Mouse (Mus musculus) lung, postnatal 0 days (tissue): ENCODE measurements at regions not wholly inside any gene's neighbourhood (a gene's known extent, or its start where the extent isn't known, plus 50 kb on each side); places are given as distances from the start of the nearest gene placed in this dataset.

Experiments used
- ATAC-seq: fragments of 200-750 bp; cut with Nextera tagmentation; 2 replicates; pipeline ENCODE4 v1.8.0; 2017; ENCODE audit warnings: moderate library complexity
- DNase-seq: peaks from one replicate; pipeline ENCODE4 v3.0.0-alpha.2; 2016; ENCODE audit warnings: low spot score
- H3K27ac ChIP-seq: fragments of 300-500 bp; sonication (generic); 2 replicates; pipeline ENCODE4 v1.5.1; 2014; ENCODE audit warnings: antibody characterized with exemption, mild to moderate bottlenecking, low read length, mixed read lengths
- H3K27me3 ChIP-seq: fragments of 300-500 bp; sonication (generic); replicated peaks from 2 replicates; pipeline ENCODE4 v1.6.1; 2014; ENCODE audit warnings: low read length, mixed read lengths; ENCODE audit not compliant: insufficient read depth
- H3K36me3 ChIP-seq: fragments of 300-500 bp; sonication (generic); 2 replicates; pipeline ENCODE4 v1.6.1; 2014; ENCODE audit warnings: low read length, mixed read lengths; ENCODE audit not compliant: insufficient read depth
- H3K4me1 ChIP-seq: fragments of 300-500 bp; sonication (generic); 2 replicates; pipeline ENCODE4 v1.6.1; 2014; ENCODE audit warnings: antibody characterized with exemption, low read depth, low read length, mixed read lengths; ENCODE audit not compliant: insufficient read depth
- H3K4me2 ChIP-seq: fragments of 300-500 bp; sonication (generic); replicated peaks from 2 replicates; pipeline ENCODE4 v1.6.1; 2014; ENCODE audit warnings: low read depth, mild to moderate bottlenecking, low read length, moderate library complexity, mixed read lengths
- H3K4me3 ChIP-seq: fragments of 300-500 bp; sonication (generic); 2 replicates; pipeline ENCODE4 v1.5.1; 2014; ENCODE audit warnings: low read depth, low read length
- H3K9ac ChIP-seq: fragments of 300-500 bp; sonication (generic); replicated peaks from 2 replicates; pipeline ENCODE4 v1.6.1; 2014; ENCODE audit warnings: low read depth, mild to moderate bottlenecking
- H3K9me3 ChIP-seq: fragments of 300-500 bp; sonication (generic); 2 replicates; pipeline ENCODE4 v1.6.1; 2016; ENCODE audit warnings: low read length, mixed read lengths
- CTCF ChIP-seq: IDR thresholded peaks from 2 replicates; pipeline ENCODE4 v1.5.1; 2016; ENCODE audit warnings: antibody characterized with exemption, mild to moderate bottlenecking
- EP300 ChIP-seq: IDR thresholded peaks from 2 replicates; pipeline ENCODE4 v1.6.1; 2016; ENCODE audit warnings: antibody characterized with exemption, mild to moderate bottlenecking, control low read depth
- WGBS: fragments of 180-500 bp; shearing (Covaris S2); extraction: QIAGEN DNeasy Blood & Tissue Kit; methylation state at CpG from one replicate; pipeline ENCODE4 v1.1.7; 2014; 5-methylcytosine and 5-hydroxymethylcytosine counted together

DNA sequence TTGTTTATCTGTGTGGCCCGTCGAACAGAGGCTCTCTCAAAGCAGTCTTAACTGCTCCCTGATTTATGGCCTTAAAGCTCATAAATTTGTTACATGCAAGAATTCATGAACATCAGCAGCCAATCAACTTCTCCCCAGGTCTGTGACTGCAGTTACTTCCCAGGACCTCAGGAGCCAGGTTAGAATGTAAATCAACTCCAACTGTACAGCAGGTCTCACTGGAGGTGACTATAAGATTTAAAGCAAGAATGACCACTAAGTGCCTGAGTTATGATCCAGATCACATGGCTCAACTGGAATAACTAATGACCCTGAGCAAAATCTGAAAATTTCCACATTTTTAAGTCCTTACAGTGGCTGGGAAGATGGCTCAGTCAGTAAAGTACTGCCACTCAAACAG lies 285.6 kb downstream of the Kcns3 start:
- ATAC-seq (no peak), DNase-seq (no peak)
- Histone ChIP-seq H3K27me3 (no peaks in the 10 kb centered on the region), H3K9ac (no peak overlapping the region), H3K36me3 (no peaks in the 10 kb centered on the region), H3K4me2 (no peak overlapping the region), H3K9me3 (no peaks in the 10 kb centered on the region), H3K4me1 (no peaks in the 10 kb centered on the region), H3K27ac (no peak overlapping the region), H3K4me3 (no peak overlapping the region)
- TF ChIP-seq EP300 (no peak), CTCF (no peak)
- 62% methylated on average over 2 of the region's 2 CpGs for WGBS

GRCm38 (mm10) chr12:10820335-10820734 lies 330.5 kb downstream of the Kcns3 start:
- no peak for TF ChIP-seq EP300
- TF ChIP-seq CTCF, result no peak
- Histone ChIP-seq H3K36me3 (no peaks in the 10 kb centered on the region), H3K27ac (no peak overlapping the region), H3K9ac (no peak overlapping the region), H3K4me1 (no peaks in the 10 kb centered on the region), H3K27me3 (no peaks in the 10 kb centered on the region), H3K4me3 (no peak overlapping the region), H3K4me2 (no peak overlapping the region), H3K9me3 (no peaks in the 10 kb centered on the region)
- ATAC-seq (no peak), DNase-seq (no peak)
- 82% methylated on average over 2 of the region's 2 CpGs for WGBS

DNA sequence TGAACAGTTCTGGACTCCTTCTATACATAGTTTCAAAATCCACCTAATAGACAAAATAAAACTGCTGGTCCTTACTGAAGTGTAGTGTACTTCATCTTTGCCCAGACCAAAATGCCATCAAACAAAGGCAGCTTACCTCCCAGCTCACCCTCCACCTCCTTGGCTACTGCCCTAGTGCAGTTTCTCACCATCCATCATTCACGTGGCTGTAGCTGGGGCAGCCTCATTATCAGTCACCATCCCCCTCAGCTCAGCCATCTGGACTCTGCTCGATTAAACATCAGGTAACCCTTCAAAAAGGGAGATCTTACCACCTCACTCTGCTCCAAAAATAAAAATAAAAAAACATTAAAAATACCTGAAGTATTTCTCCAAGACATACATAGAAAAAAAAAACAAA lies 332.8 kb downstream of the Kcns3 start:
- Histone ChIP-seq H3K9ac (no peak overlapping the region), H3K27ac (no peak overlapping the region), H3K4me1 (no peaks in the 10 kb centered on the region), H3K27me3 (no peaks in the 10 kb centered on the region), H3K36me3 (no peaks in the 10 kb centered on the region), H3K4me2 (no peak overlapping the region), H3K4me3 (no peak overlapping the region), H3K9me3 (no peaks in the 10 kb centered on the region)
- WGBS, result 11% methylated on average over 2 of the region's 2 CpGs
- no peak for ATAC-seq
- no peak for DNase-seq
- no peak for TF ChIP-seq EP300
- no peak for TF ChIP-seq CTCF

DNA sequence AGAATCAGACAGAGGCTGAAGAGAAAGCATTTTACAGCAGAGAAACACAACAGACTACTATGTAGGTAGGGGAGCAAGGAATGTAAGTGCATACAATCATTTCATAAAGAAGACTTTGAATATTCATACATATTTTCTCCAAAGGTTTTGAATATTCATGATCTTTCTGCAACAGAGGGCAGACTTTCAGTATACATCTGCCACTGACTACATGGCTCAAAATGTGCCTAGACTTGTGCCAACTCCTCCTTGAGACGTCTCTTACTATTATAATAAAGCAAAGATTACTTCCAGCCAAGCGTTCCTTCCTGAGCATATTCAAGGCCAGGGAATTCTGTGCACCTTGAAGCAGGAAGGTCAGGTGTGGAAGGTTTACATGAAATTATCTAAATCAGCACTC lies 333.3 kb downstream of the Kcns3 start:
- WGBS, result 76% methylated on average over 2 of the region's 2 CpGs
- Histone ChIP-seq H3K4me3 (no peak overlapping the region), H3K27me3 (no peaks in the 10 kb centered on the region), H3K9me3 (no peaks in the 10 kb centered on the region), H3K4me1 (no peaks in the 10 kb centered on the region), H3K9ac (no peak overlapping the region), H3K27ac (no peak overlapping the region), H3K4me2 (no peak overlapping the region), H3K36me3 (no peaks in the 10 kb centered on the region)
- no peak for ATAC-seq
- no peak for DNase-seq
- TF ChIP-seq EP300 (no peak), CTCF (no peak)

DNA sequence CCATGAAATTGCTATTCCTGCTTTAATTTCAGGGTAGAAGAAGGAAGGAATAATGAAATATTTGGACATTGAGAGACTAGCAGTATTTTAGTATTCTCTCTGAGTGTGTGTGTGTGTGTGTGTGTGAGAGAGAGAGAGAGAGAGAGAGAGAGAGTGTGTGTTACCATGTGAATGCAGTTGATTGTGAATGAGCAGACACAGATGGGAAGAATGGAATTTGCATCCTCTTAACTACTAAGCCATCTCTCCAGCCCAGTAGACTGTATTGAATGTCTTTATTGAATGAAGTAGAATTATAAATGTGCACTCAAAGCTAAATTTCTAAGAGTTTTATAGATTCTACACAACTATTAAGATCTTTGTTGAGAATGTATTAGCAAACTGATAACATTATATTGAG lies 340.3 kb downstream of the Kcns3 start:
- Histone ChIP-seq H3K4me3 (no peak overlapping the region), H3K4me1 (no peaks in the 10 kb centered on the region), H3K9me3 (no peaks in the 10 kb centered on the region), H3K36me3 (no peaks in the 10 kb centered on the region), H3K27ac (no peak overlapping the region), H3K4me2 (no peak overlapping the region), H3K27me3 (no peaks in the 10 kb centered on the region), H3K9ac (no peak overlapping the region)
- TF ChIP-seq EP300 (no peak), CTCF (no peak)
- no peak for ATAC-seq
- DNase-seq, result no peak

DNA sequence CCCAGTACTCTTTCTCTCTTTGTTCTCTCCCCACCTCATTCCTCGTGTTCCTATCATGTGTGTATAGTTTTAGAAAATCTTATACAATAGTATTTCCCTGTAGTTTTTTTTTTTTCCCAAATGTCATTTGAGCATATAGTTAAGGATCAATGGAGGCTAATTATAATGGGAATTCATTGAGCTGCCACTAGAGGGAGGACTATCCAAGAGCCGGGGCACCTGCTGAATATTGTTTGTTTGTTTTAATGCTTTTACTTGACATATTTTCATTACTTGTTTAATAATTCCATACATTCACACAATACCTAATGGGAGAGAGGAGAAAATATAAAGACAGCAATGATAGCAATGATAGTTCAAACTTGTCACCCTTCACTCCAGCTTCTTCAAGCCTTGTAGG lies 346.4 kb downstream of the Kcns3 start:
- Histone ChIP-seq H3K9ac (no peak overlapping the region), H3K9me3 (no peaks in the 10 kb centered on the region), H3K36me3 (no peaks in the 10 kb centered on the region), H3K4me1 (no peaks in the 10 kb centered on the region), H3K27ac (no peak overlapping the region), H3K27me3 (no peaks in the 10 kb centered on the region), H3K4me3 (no peak overlapping the region), H3K4me2 (no peak overlapping the region)
- DNase-seq (no peak), ATAC-seq (no peak)
- TF ChIP-seq CTCF (peak; percentile 49), EP300 (no peak)
- WGBS, result 29% methylated on average over 2 of the region's 2 CpGs
